Mouse (Mus musculus) brain, adult 2 months (tissue): ENCODE measurements around the gene Pex26.

Experiments
- DNase-seq: peaks from one replicate; pipeline ENCODE4 v3.0.0; 2011; ENCODE audit warnings: low read depth, low spot score

Pex26 gene

GRCm38 (mm10) chr6:121209584-121209983 lies 26.1 kb downstream of the Pex26 start:
- no peak for DNase-seq

GRCm38 (mm10) chr6:121210149-121210925 lies 26.9 kb downstream of the Pex26 start, which contains the start of gene Tuba8:
TSS of gene Tuba8 (plus strand) at chr6:121210696.
- peak; percentile 88 for DNase-seq

- DNase-seq: no peak
These were observed 27.4 kb downstream of the Pex26 start for GRCm38 (mm10) chr6:121210926-121211289.

- peak; percentile 61 for DNase-seq
These were observed 28.3 kb downstream of the Pex26 start for GRCm38 (mm10) chr6:121211743-121212142.

GRCm38 (mm10) chr6:121212988-121213387 lies 29.5 kb downstream of the Pex26 start:
- DNase-seq: no peak

- DNase-seq: no peak
These were observed 30.8 kb downstream of the Pex26 start for GRCm38 (mm10) chr6:121214221-121214620.

- no peak for DNase-seq
These were observed 31.3 kb downstream of the Pex26 start for GRCm38 (mm10) chr6:121214667-121215330.

GRCm38 (mm10) chr6:121215336-121215735 lies 31.9 kb downstream of the Pex26 start:
- peak; percentile 72 for DNase-seq

GRCm38 (mm10) chr6:121215896-121216295 lies 32.4 kb downstream of the Pex26 start:
- DNase-seq: peak; percentile 63

GRCm38 (mm10) chr6:121216589-121217255 lies 33.3 kb downstream of the Pex26 start:
- peak; percentile 37 for DNase-seq

- no peak for DNase-seq
These were observed 34.5 kb downstream of the Pex26 start for GRCm38 (mm10) chr6:121218002-121218401.

GRCm38 (mm10) chr6:121219406-121219805 lies 35.9 kb downstream of the Pex26 start:
- no peak for DNase-seq

- DNase-seq: no peak
These were observed 36.7 kb downstream of the Pex26 start for GRCm38 (mm10) chr6:121220181-121220580.

- no peak for DNase-seq
These were observed 38.6 kb downstream of the Pex26 start for GRCm38 (mm10) chr6:121221876-121222597.

GRCm38 (mm10) chr6:121223001-121223400 lies 39.5 kb downstream of the Pex26 start:
- DNase-seq: no peak

- DNase-seq: no peak
These were observed 40.6 kb downstream of the Pex26 start for GRCm38 (mm10) chr6:121224067-121224466.

- DNase-seq: no peak
These were observed 41.5 kb downstream of the Pex26 start for GRCm38 (mm10) chr6:121224993-121225392.

- peak; percentile 43 for DNase-seq
These were observed 42.6 kb downstream of the Pex26 start for GRCm38 (mm10) chr6:121226043-121226442.

- DNase-seq: no peak
These were observed 43.3 kb downstream of the Pex26 start for GRCm38 (mm10) chr6:121226744-121227143.

GRCm38 (mm10) chr6:121228421-121228820 lies 45.0 kb downstream of the Pex26 start:
- no peak for DNase-seq

GRCm38 (mm10) chr6:121232652-121233051 lies 49.2 kb downstream of the Pex26 start:
- DNase-seq: no peak

- DNase-seq: no peak
These were observed 52.9 kb downstream of the Pex26 start for GRCm38 (mm10) chr6:121236386-121236785.
